Mouse (Mus musculus) mammary gland, adult 2 months (tissue): ENCODE data around the gene Ubtd1. TPM values are rescaled to one million over a fixed set of nuclear protein-coding genes. Genes with fewer than 3 reads are reported as not detected.

Experiments used
- polyA plus RNA-seq: library from polyadenylated mRNA; depleted of rRNA; stranded (reverse); fragments of >200 nt; gene quantifications from 2 replicates; pipeline ENCODE4 v1.2.3, GENCODE M21; 2012; ENCODE audit warnings: low replicate concordance; rRNA removed

The Ubtd1 gene
- 36.5 and 41.0 TPM in 2 replicates for polyA plus RNA-seq

GRCm38 (mm10) chr19:41981595-41981927 lies at the start of gene Ubtd1:
Ubtd1 (plus strand) TSS chr19:41981763.

GRCm38 (mm10) chr19:41933179-41934086 lies 48.1 kb upstream of the Ubtd1 start, which contains the start of the genes Exosc1 and Zdhhc16:
Exosc1 (minus strand) TSS chr19:41933423.
Zdhhc16 (plus strand) TSS chr19:41933480.

GRCm38 (mm10) chr19:41980819-41981594 lies 556 bp upstream of the Ubtd1 start, which contains the start of gene Mms19:
Mms19 (minus strand) TSS chr19:41981157.

GRCm38 (mm10) chr19:42035456-42036248 lies 54.1 kb downstream of the Ubtd1 start, which contains the start of gene Ankrd2:
Ankrd2 (plus strand) TSS chr19:42036000.

GRCm38 (mm10) chr19:42045269-42046102 lies 63.9 kb downstream of the Ubtd1 start, which contains the start of gene Hoga1:
Hoga1 (plus strand) TSS chr19:42045610.

GRCm38 (mm10) chr19:42051948-42052347 lies 70.4 kb downstream of the Ubtd1 start, which contains the start of gene 4933411K16Rik:
4933411K16Rik (plus strand) TSS chr19:42052248.

Other genes starting within 250 kb of the Ubtd1 start
- 0.24 and 0.47 TPM in 2 replicates for gene Slit1, start 238.1 kb upstream of the Ubtd1 start, polyA plus RNA-seq
- 2.0 and 6.0 TPM in 2 replicates for gene Arhgap19, start 179.7 kb upstream of the Ubtd1 start, polyA plus RNA-seq
- 3.4 and 15.2 TPM in 2 replicates for gene Frat1, start 151.8 kb upstream of the Ubtd1 start, polyA plus RNA-seq
- gene Frat2, start 133.6 kb upstream of the Ubtd1 start, polyA plus RNA-seq = 2.9 and 8.2 TPM in 2 replicates
- 7.6 and 10.6 TPM in 2 replicates for gene Rrp12, start 85.6 kb upstream of the Ubtd1 start, polyA plus RNA-seq
- 278 and 280 TPM in 2 replicates for gene Pgam1, start 69.8 kb upstream of the Ubtd1 start, polyA plus RNA-seq
- gene Exosc1, start 48.3 kb upstream of the Ubtd1 start, polyA plus RNA-seq = 10.3 and 14.7 TPM in 2 replicates
- gene Zdhhc16, start 48.3 kb upstream of the Ubtd1 start, polyA plus RNA-seq = 104 and 105 TPM in 2 replicates
- 70.6 and 91.6 TPM in 2 replicates for gene Mms19, start 606 bp upstream of the Ubtd1 start, polyA plus RNA-seq
- gene Ankrd2, start 54.2 kb downstream of the Ubtd1 start, polyA plus RNA-seq = 0.12 and 8.7 TPM in 2 replicates
- 3.9 and 4.8 TPM in 2 replicates for gene Hoga1, start 63.8 kb downstream of the Ubtd1 start, polyA plus RNA-seq
- gene 4933411K16Rik, start 70.5 kb downstream of the Ubtd1 start, polyA plus RNA-seq = 0.69 and 0.82 TPM in 2 replicates
- gene Morn4, start 104.6 kb downstream of the Ubtd1 start, polyA plus RNA-seq = 4.9 and 5.3 TPM in 2 replicates
- gene Pi4k2a, start 108.7 kb downstream of the Ubtd1 start, polyA plus RNA-seq = 33.2 and 36.6 TPM in 2 replicates
- gene Avpi1, start 147.3 kb downstream of the Ubtd1 start, polyA plus RNA-seq = 14.4 and 29.2 TPM in 2 replicates
- gene Marveld1, start 165.6 kb downstream of the Ubtd1 start, polyA plus RNA-seq = 95.8 and 131 TPM in 2 replicates
- 42.5 and 51.1 TPM in 2 replicates for gene Zfyve27, start 182.2 kb downstream of the Ubtd1 start, polyA plus RNA-seq
- gene Sfrp5, start 220.5 kb downstream of the Ubtd1 start, polyA plus RNA-seq = 27.7 and 32.3 TPM in 2 replicates